Comparison of ENCODE assay signal across 21 mouse cellular contexts in genomic region chr14:49834695-49835094, GRCm38 (mm10). TPM values are rescaled to one million over a fixed set of nuclear protein-coding genes. Genes with fewer than 3 reads are reported as not detected.
A peak's percentile ranks its signal among the peaks of the same experiment; 100 is the strongest.
DNase-seq lines count a peak whose midpoint lies in the region; ATAC-seq and TF ChIP-seq lines count a peak whose summit lies in the region.
"Had no signal": no experiment of that assay in that cellular context is flagged by ENCODE, and none has a peak within 500 bp of the region (broad histone marks: within the 10 kb centered on the region; RNA-seq: fewer than 3 reads in every experiment).

No protein-coding gene starts in this region.

- H3K27me3 ChIP-seq in hindbrain, embryonic 14.5 days (ENCODE audit: control insufficient read depth, insufficient read depth, low read length): no peaks in the 10 kb centered on the region
- no peaks in the 10 kb centered on the region for H3K27me3 ChIP-seq in hindbrain, embryonic 11.5 days (ENCODE audit: control insufficient read depth, insufficient read depth, low read length)
- H3K27me3 ChIP-seq in lung, postnatal 0 days (replicated peaks; ENCODE audit: insufficient read depth, low read length): no peaks in the 10 kb centered on the region
- H3K27me3 ChIP-seq in stomach, postnatal 0 days (ENCODE audit: control insufficient read depth, insufficient read depth, low read length): no peaks in the 10 kb centered on the region
- H3K27me3 ChIP-seq: forebrain, embryonic 12.5 days; hindbrain, embryonic 12.5 days; intestine, embryonic 15.5 days; limb, embryonic 15.5 days; liver, embryonic 15.5 days; megakaryocyte, embryonic 14.5 days had no signal

- WGBS in hindbrain, embryonic 14.5 days: 45% methylated on average over 1 of the region's 1 CpGs
- WGBS in hindbrain, embryonic 11.5 days: 46% methylated on average over 1 of the region's 1 CpGs
- 22% methylated on average over 1 of the region's 1 CpGs for WGBS in lung, postnatal 0 days
- 28% methylated on average over 1 of the region's 1 CpGs for WGBS in stomach, postnatal 0 days

- no peaks in the 10 kb centered on the region for H3K4me1 ChIP-seq in hindbrain, embryonic 14.5 days (replicated peaks; ENCODE audit: control insufficient read depth, insufficient read depth, low read length)
- H3K4me1 ChIP-seq in hindbrain, embryonic 11.5 days (replicated peaks; ENCODE audit: control insufficient read depth, insufficient read depth, low read length): no peaks in the 10 kb centered on the region
- no peaks in the 10 kb centered on the region for H3K4me1 ChIP-seq in lung, postnatal 0 days (ENCODE audit: insufficient read depth, low read depth, low read length)
- H3K4me1 ChIP-seq in stomach, postnatal 0 days (replicated peaks; ENCODE audit: control insufficient read depth, insufficient read depth): no peaks in the 10 kb centered on the region
- H3K4me1 ChIP-seq: embryonic facial prominence, embryonic 10.5 days; forebrain, embryonic 12.5 days; hindbrain, embryonic 12.5 days; intestine, embryonic 15.5 days; limb, embryonic 15.5 days; liver, embryonic 15.5 days; megakaryocyte, embryonic 14.5 days had no signal

- TF ChIP-seq EP300 in lung, postnatal 0 days (IDR thresholded peaks at IDR 0.05): no peak
- no peak for TF ChIP-seq EP300 in stomach, postnatal 0 days (optimal IDR thresholded peaks at IDR 0.05)

- H3K9ac ChIP-seq in hindbrain, embryonic 14.5 days: no peak overlapping the region
- H3K9ac ChIP-seq in hindbrain, embryonic 11.5 days (ENCODE audit: low read depth, low read length): no peak overlapping the region
- H3K9ac ChIP-seq in lung, postnatal 0 days (replicated peaks; ENCODE audit: low read depth): no peak overlapping the region
- no peak overlapping the region for H3K9ac ChIP-seq in stomach, postnatal 0 days (ENCODE audit: low read length)
- H3K9ac ChIP-seq: forebrain, embryonic 12.5 days; hindbrain, embryonic 12.5 days; intestine, embryonic 15.5 days; limb, embryonic 15.5 days; liver, embryonic 15.5 days had no signal

- no peaks in the 10 kb centered on the region for H3K36me3 ChIP-seq in hindbrain, embryonic 14.5 days (replicated peaks; ENCODE audit: control insufficient read depth, insufficient read depth)
- H3K36me3 ChIP-seq in hindbrain, embryonic 11.5 days (ENCODE audit: control insufficient read depth, insufficient read depth, low read length): no peaks in the 10 kb centered on the region
- no peaks in the 10 kb centered on the region for H3K36me3 ChIP-seq in lung, postnatal 0 days (ENCODE audit: insufficient read depth, low read length)
- H3K36me3 ChIP-seq in stomach, postnatal 0 days (ENCODE audit: control insufficient read depth, insufficient read depth, low read length): no peaks in the 10 kb centered on the region
- H3K36me3 ChIP-seq: embryonic facial prominence, embryonic 10.5 days; forebrain, embryonic 12.5 days; hindbrain, embryonic 12.5 days; intestine, embryonic 15.5 days; limb, embryonic 15.5 days; liver, embryonic 15.5 days had no signal

- H3K9me3 ChIP-seq in hindbrain, embryonic 14.5 days (ENCODE audit: control insufficient read depth, low read length): no peaks in the 10 kb centered on the region
- no peaks in the 10 kb centered on the region for H3K9me3 ChIP-seq in hindbrain, embryonic 11.5 days (ENCODE audit: control insufficient read depth, low read length)
- H3K9me3 ChIP-seq in lung, postnatal 0 days (ENCODE audit: low read length): no peaks in the 10 kb centered on the region
- H3K9me3 ChIP-seq in stomach, postnatal 0 days (ENCODE audit: control insufficient read depth, low read length): no peaks in the 10 kb centered on the region
- H3K9me3 ChIP-seq: embryonic facial prominence, embryonic 10.5 days; forebrain, embryonic 12.5 days; hindbrain, embryonic 12.5 days; intestine, embryonic 15.5 days; limb, embryonic 15.5 days; liver, embryonic 15.5 days; megakaryocyte, embryonic 14.5 days had no signal

- ATAC-seq in cerebellum, adult (ENCODE audit: insufficient number of reproducible peaks, low FRiP score, low TSS enrichment): no peak
- ATAC-seq in hindbrain, embryonic 14.5 days (ENCODE audit: low FRiP score): no peak
- no peak for ATAC-seq in hindbrain, embryonic 11.5 days (ENCODE audit: low FRiP score)
- no peak for ATAC-seq in lung, postnatal 0 days
- ATAC-seq in stomach, postnatal 0 days (ENCODE audit: low FRiP score, low TSS enrichment): no peak
- ATAC-seq: intestine, embryonic 15.5 days had no signal

- no peak overlapping the region for H3K4me2 ChIP-seq in hindbrain, embryonic 14.5 days (replicated peaks)
- no peak overlapping the region for H3K4me2 ChIP-seq in hindbrain, embryonic 11.5 days (replicated peaks; ENCODE audit: low read depth, low read length)
- H3K4me2 ChIP-seq in lung, postnatal 0 days (replicated peaks; ENCODE audit: low read depth, low read length): no peak overlapping the region
- H3K4me2 ChIP-seq in stomach, postnatal 0 days (replicated peaks; ENCODE audit: low read depth): no peak overlapping the region
- H3K4me2 ChIP-seq: forebrain, embryonic 12.5 days; hindbrain, embryonic 12.5 days; intestine, embryonic 15.5 days; limb, embryonic 15.5 days; liver, embryonic 15.5 days had no signal

- H3K4me3 ChIP-seq in hindbrain, embryonic 14.5 days (replicated peaks; ENCODE audit: low read length): no peak overlapping the region
- H3K4me3 ChIP-seq in hindbrain, embryonic 11.5 days (ENCODE audit: low read depth, low read length): no peak overlapping the region
- no peak overlapping the region for H3K4me3 ChIP-seq in lung, postnatal 0 days (ENCODE audit: low read depth, low read length)
- H3K4me3 ChIP-seq in stomach, postnatal 0 days (ENCODE audit: low read depth, low read length): no peak overlapping the region
- H3K4me3 ChIP-seq: embryonic facial prominence, embryonic 10.5 days; forebrain, embryonic 12.5 days; hindbrain, embryonic 12.5 days; intestine, embryonic 15.5 days; limb, embryonic 15.5 days; liver, embryonic 15.5 days; megakaryocyte, embryonic 14.5 days had no signal

- peak; percentile 17; the same call in 1 of the 2 replicates for TF ChIP-seq CTCF in lung, postnatal 0 days (IDR thresholded peaks at IDR 0.05)
- peak; percentile 54 for TF ChIP-seq CTCF in stomach, postnatal 0 days (IDR thresholded peaks at IDR 0.05; ENCODE audit: low read depth)

- H3K27ac ChIP-seq in hindbrain, embryonic 14.5 days: no peak overlapping the region
- no peak overlapping the region for H3K27ac ChIP-seq in hindbrain, embryonic 11.5 days (ENCODE audit: low read depth, low read length)
- no peak overlapping the region for H3K27ac ChIP-seq in lung, postnatal 0 days (ENCODE audit: low read length)
- no peak overlapping the region for H3K27ac ChIP-seq in stomach, postnatal 0 days (replicated peaks)
- H3K27ac ChIP-seq: embryonic facial prominence, embryonic 10.5 days; forebrain, embryonic 12.5 days; hindbrain, embryonic 12.5 days; intestine, embryonic 15.5 days; limb, embryonic 15.5 days; liver, embryonic 15.5 days had no signal

- DNase-seq in cerebellum, adult 9-10 months: peak; percentile 75
- peak; percentile 50 for DNase-seq in hindbrain, embryonic 14.5 days (ENCODE audit: low spot score)
- DNase-seq in hindbrain, embryonic 11.5 days (ENCODE audit: low spot score): no peak
- no peak for DNase-seq in lung, postnatal 0 days (ENCODE audit: low spot score)
- no peak for DNase-seq in lung, postnatal 36 days
- DNase-seq in stomach, postnatal 0 days (ENCODE audit: low spot score): no peak
- no peak for DNase-seq in spleen, adult 18-20 months
- DNase-seq: cerebellum, adult 11 months; gastrocnemius, postnatal 25 days; layer of hippocampus, postnatal 36 days; lung, postnatal 14 days; right cerebral cortex, adult 18-20 months; thymus, postnatal 36 days had no signal

RNA-seq across cellular contexts. Expression of gene Armh4, which starts 51.5 kb away (rescaled TPM):
- 28.3 and 29.0 TPM in 2 replicates for polyA plus RNA-seq in hindbrain, embryonic 14.5 days (2014; fragmentation: Nextera tagmentation; extraction: Ambion mirVana)
- 44.7 and 45.6 TPM in 2 replicates for polyA plus RNA-seq in hindbrain, embryonic 11.5 days (2014; fragmentation: Nextera tagmentation; extraction: Ambion mirVana)
- polyA plus RNA-seq in lung, postnatal 0 days (2015; fragmentation: Nextera tagmentation; extraction: Ambion mirVana): 1.9 and 2.7 TPM in 2 replicates
- polyA plus RNA-seq in stomach, postnatal 0 days (2015; fragmentation: Nextera tagmentation; extraction: Ambion mirVana): 4.0 and 4.4 TPM in 2 replicates

Comparison
In these comparisons a context has a peak if more than half of its experiments do, and no peak if none do; other contexts are left out.
1. DNase-seq: peak in cerebellum, adult 9-10 months (single experiment) and hindbrain, embryonic 14.5 days (single experiment); none in hindbrain, embryonic 11.5 days (single experiment), lung, postnatal 0 days (single experiment), lung, postnatal 36 days (single experiment), stomach, postnatal 0 days (single experiment) and spleen, adult 18-20 months (0 of 2).